Mouse (Mus musculus) MEL (cell line): ENCODE results near the gene Myl12a. TPM values are rescaled to one million over a fixed set of nuclear protein-coding genes. Genes with fewer than 3 reads are reported as not detected.

Experiments used
- DNase-seq: peaks from one replicate; pipeline ENCODE4 v3.0.0; 2011; ENCODE audit warnings: low read depth, low spot score
- H3K27ac ChIP-seq: 2 replicates; pipeline ENCODE4 v1.5.1; 2012; ENCODE audit warnings: low read depth, mild to moderate bottlenecking, control low read depth, low read length, moderate library complexity; ENCODE audit not compliant: control insufficient read depth
- H3K27me3 ChIP-seq, 2 experiments: fragments of 150-350 bp in 1 of 2; sonication (generic) in 1 of 2; 2 replicates each; pipeline ENCODE4 v1.6.1; 2012; ENCODE audit warnings: low read length in 2 of 2, mild to moderate bottlenecking in 2 of 2, improper control_type of control experiment in 1 of 2, moderate library complexity in 1 of 2; ENCODE audit not compliant: insufficient read depth in 2 of 2, control insufficient read depth in 1 of 2
- H3K36me3 ChIP-seq, 2 experiments: 2 replicates each; pipeline ENCODE4 v1.6.1; 2012 to 2014; ENCODE audit warnings: low read length in 2 of 2, improper control_type of control experiment in 1 of 2, inconsistent platforms in 1 of 2, mild to moderate bottlenecking in 1 of 2; ENCODE audit not compliant: insufficient read depth in 2 of 2, control insufficient read depth in 1 of 2
- H3K4me1 ChIP-seq, 2 experiments: fragments of 150-350 bp in 1 of 2; sonication (generic) in 1 of 2; 2 replicates each; pipeline ENCODE4 v1.6.1; 2012; ENCODE audit warnings: low read length in 2 of 2, improper control_type of control experiment in 1 of 2, mild to moderate bottlenecking in 1 of 2; ENCODE audit not compliant: insufficient read depth in 2 of 2, control insufficient read depth in 1 of 2
- H3K4me3 ChIP-seq, 2 experiments: fragments of 150-350 bp in 1 of 2; sonication (generic) in 1 of 2; 2 replicates each; pipeline ENCODE4 v1.5.1; 2012; ENCODE audit warnings: low read depth in 2 of 2, low read length in 2 of 2, mild to moderate bottlenecking in 2 of 2, moderate library complexity in 2 of 2, control low read depth in 1 of 2, improper control_type of control experiment in 1 of 2; ENCODE audit not compliant: control insufficient read depth in 1 of 2, insufficient read depth in 1 of 2
- H3K79me2 ChIP-seq: 2 replicates; pipeline ENCODE4 v1.6.1; 2012; ENCODE audit warnings: mild to moderate bottlenecking, low read length, moderate library complexity; ENCODE audit not compliant: control insufficient read depth, poor library complexity, insufficient read depth
- H3K9ac ChIP-seq: 2 replicates; pipeline ENCODE4 v1.6.1; 2012; ENCODE audit warnings: low read depth, mild to moderate bottlenecking, control low read depth, low read length, moderate library complexity; ENCODE audit not compliant: control insufficient read depth, poor library complexity, severe bottlenecking
- H3K9me3 ChIP-seq: fragments of 150-350 bp; sonication (generic); replicated peaks from 2 replicates; pipeline ENCODE4 v1.6.1; 2012; ENCODE audit warnings: mild to moderate bottlenecking, low read length, improper control_type of control experiment, moderate library complexity; ENCODE audit not compliant: insufficient read depth
- BHLHE40 ChIP-seq: IDR thresholded peaks from 2 replicates; pipeline ENCODE4 v1.6.1; 2012; ENCODE audit warnings: low read depth, mild to moderate bottlenecking, inconsistent platforms, low read length, improper control_type of control experiment, borderline replicate concordance
- CHD1 ChIP-seq: IDR thresholded peaks from 2 replicates; pipeline ENCODE4 v1.6.1; 2012; ENCODE audit warnings: low read depth, mild to moderate bottlenecking, inconsistent platforms, low read length, improper control_type of control experiment
- CTCF ChIP-seq, 3 experiments: IDR thresholded peaks in 2 of 3; conservative IDR thresholded peaks in 1 of 3; 2 replicates each; pipeline ENCODE4 v1.5.1; 2011 to 2012; ENCODE audit warnings: low read length in 3 of 3, low read depth in 2 of 3, mild to moderate bottlenecking in 2 of 3, improper control_type of control experiment in 1 of 3, inconsistent platforms in 1 of 3, mixed read lengths in 1 of 3, moderate library complexity in 1 of 3; ENCODE audit not compliant: control insufficient read depth in 1 of 3, insufficient read depth in 1 of 3, poor library complexity in 1 of 3, severe bottlenecking in 1 of 3
- E2F4 ChIP-seq: IDR thresholded peaks from 2 replicates; pipeline ENCODE4 v1.6.1; 2011; ENCODE audit warnings: low read depth, low read length, improper control_type of control experiment, borderline replicate concordance
- ELF1 ChIP-seq: IDR thresholded peaks from 2 replicates; pipeline ENCODE4 v1.6.1; 2014; ENCODE audit warnings: low read depth, mild to moderate bottlenecking, inconsistent platforms, low read length, improper control_type of control experiment, moderate library complexity
- EP300 ChIP-seq, 2 experiments: IDR thresholded peaks; 2 replicates each; pipeline ENCODE4 v1.6.1; 2011; ENCODE audit warnings: improper control_type of control experiment in 2 of 2, low read length in 2 of 2, low read depth in 1 of 2, mild to moderate bottlenecking in 1 of 2
- ETS1 ChIP-seq: IDR thresholded peaks from 2 replicates; pipeline ENCODE4 v1.6.1; 2012; ENCODE audit warnings: low read depth, mild to moderate bottlenecking, inconsistent platforms, low read length, improper control_type of control experiment, moderate library complexity
- GABPA ChIP-seq: IDR thresholded peaks from 2 replicates; pipeline ENCODE4 v1.6.1; 2012; ENCODE audit warnings: low read depth, mild to moderate bottlenecking, inconsistent platforms, low read length, improper control_type of control experiment, moderate library complexity
- GATA1 ChIP-seq: IDR thresholded peaks from 2 replicates; pipeline ENCODE4 v1.6.1; 2011; ENCODE audit warnings: low read depth, low read length, improper control_type of control experiment
- HCFC1 ChIP-seq: IDR thresholded peaks from 2 replicates; pipeline ENCODE4 v1.6.1; 2012; ENCODE audit warnings: low read depth, mild to moderate bottlenecking, inconsistent platforms, low read length, improper control_type of control experiment, moderate library complexity
- KAT2A ChIP-seq: conservative IDR thresholded peaks from 2 replicates; pipeline ENCODE4 v1.6.1; 2012; ENCODE audit warnings: low read depth, low read length, improper control_type of control experiment, inconsistent platforms
- MAFK ChIP-seq: IDR thresholded peaks from 2 replicates; pipeline ENCODE4 v1.6.1; 2011; ENCODE audit warnings: low read depth, mild to moderate bottlenecking, low read length, improper control_type of control experiment, borderline replicate concordance
- MAX ChIP-seq: IDR thresholded peaks from 2 replicates; pipeline ENCODE4 v1.6.1; 2011; ENCODE audit warnings: low read length, improper control_type of control experiment
- MAZ ChIP-seq: IDR thresholded peaks from 2 replicates; pipeline ENCODE4 v1.6.1; 2012; ENCODE audit warnings: low read depth, mild to moderate bottlenecking, inconsistent platforms, low read length, improper control_type of control experiment
- MEF2A ChIP-seq: IDR thresholded peaks from 2 replicates; pipeline ENCODE4 v1.6.1; 2014; ENCODE audit warnings: low read depth, mild to moderate bottlenecking, inconsistent platforms, low read length, improper control_type of control experiment; ENCODE audit not compliant: poor library complexity, insufficient replicate concordance, severe bottlenecking; ENCODE audit errors: extremely low read depth
- MXI1 ChIP-seq: IDR thresholded peaks from 2 replicates; pipeline ENCODE4 v1.6.1; 2011; ENCODE audit warnings: mild to moderate bottlenecking, low read depth, low read length, improper control_type of control experiment
- MYB ChIP-seq: IDR thresholded peaks from 2 replicates; pipeline ENCODE4 v1.6.1; 2011; ENCODE audit warnings: mild to moderate bottlenecking, low read depth, low read length, improper control_type of control experiment
- MYC ChIP-seq: IDR thresholded peaks from 2 replicates; pipeline ENCODE4 v1.6.1; 2011; ENCODE audit warnings: low read depth, mild to moderate bottlenecking, low read length, improper control_type of control experiment, moderate library complexity
- NELFE ChIP-seq: IDR thresholded peaks from 2 replicates; pipeline ENCODE4 v1.6.1; 2011; ENCODE audit warnings: low read depth, low read length, improper control_type of control experiment
- NRF1 ChIP-seq: IDR thresholded peaks from 2 replicates; pipeline ENCODE4 v1.6.1; 2014; ENCODE audit warnings: low read depth, mild to moderate bottlenecking, inconsistent platforms, low read length, improper control_type of control experiment, moderate library complexity; ENCODE audit not compliant: poor library complexity, insufficient read depth, severe bottlenecking
- POLR2A ChIP-seq, 2 experiments: IDR thresholded peaks; 2 replicates each; pipeline ENCODE4 v1.6.1; 2011 to 2012; ENCODE audit warnings: low read length in 2 of 2, mild to moderate bottlenecking in 2 of 2, control low read depth in 1 of 2, improper control_type of control experiment in 1 of 2, low read depth in 1 of 2, moderate library complexity in 1 of 2; ENCODE audit not compliant: control insufficient read depth in 1 of 2, insufficient read depth in 1 of 2, poor library complexity in 1 of 2
- POLR2AphosphoS2 ChIP-seq: IDR thresholded peaks from 2 replicates; pipeline ENCODE4 v1.6.1; 2011; ENCODE audit warnings: low read length, improper control_type of control experiment
- POLR2AphosphoS5 ChIP-seq: IDR thresholded peaks from 2 replicates; pipeline ENCODE4 v1.6.1; 2012; ENCODE audit warnings: low read depth, borderline replicate concordance, mild to moderate bottlenecking, inconsistent platforms, low read length, moderate library complexity, mixed read lengths
- RCOR1 ChIP-seq: IDR thresholded peaks from 2 replicates; pipeline ENCODE4 v1.6.1; 2012; ENCODE audit warnings: low read depth, mild to moderate bottlenecking, inconsistent platforms, low read length, improper control_type of control experiment
- SIN3A ChIP-seq: IDR thresholded peaks from 2 replicates; pipeline ENCODE4 v1.6.1; 2012; ENCODE audit warnings: low read length, improper control_type of control experiment, inconsistent platforms
- SMC3 ChIP-seq: IDR thresholded peaks from 2 replicates; pipeline ENCODE4 v1.6.1; 2011; ENCODE audit warnings: low read depth, low read length, improper control_type of control experiment
- TBP ChIP-seq: IDR thresholded peaks from 2 replicates; pipeline ENCODE4 v1.8.0; 2011; ENCODE audit warnings: low read depth, low read length, improper control_type of control experiment
- TCF12 ChIP-seq: IDR thresholded peaks from 2 replicates; pipeline ENCODE4 v1.6.1; 2014; ENCODE audit warnings: low read depth, mild to moderate bottlenecking, inconsistent platforms, low read length, improper control_type of control experiment, moderate library complexity
- UBTF ChIP-seq: IDR thresholded peaks from 2 replicates; pipeline ENCODE4 v1.6.1; 2012; ENCODE audit warnings: low read depth, mild to moderate bottlenecking, inconsistent platforms, low read length, improper control_type of control experiment, moderate library complexity, borderline replicate concordance; ENCODE audit not compliant: insufficient read depth
- USF1 ChIP-seq: IDR thresholded peaks from 2 replicates; pipeline ENCODE4 v1.6.1; 2014; ENCODE audit warnings: low read depth, mild to moderate bottlenecking, inconsistent platforms, low read length, improper control_type of control experiment, moderate library complexity
- USF2 ChIP-seq, 2 experiments: IDR thresholded peaks; 2 replicates each; pipeline ENCODE4 v1.6.1; 2011 to 2012; ENCODE audit warnings: improper control_type of control experiment in 2 of 2, low read length in 2 of 2, borderline replicate concordance in 1 of 2, inconsistent platforms in 1 of 2, low read depth in 1 of 2, mild to moderate bottlenecking in 1 of 2; ENCODE audit not compliant: insufficient read depth in 1 of 2
- ZC3H11A ChIP-seq: IDR thresholded peaks from 2 replicates; pipeline ENCODE4 v1.6.1; 2012; ENCODE audit warnings: low read depth, mild to moderate bottlenecking, inconsistent platforms, low read length, improper control_type of control experiment
- ZKSCAN1 ChIP-seq: IDR thresholded peaks from 2 replicates; pipeline ENCODE4 v1.6.1; 2012; ENCODE audit warnings: low read depth, mild to moderate bottlenecking, inconsistent platforms, low read length, improper control_type of control experiment, moderate library complexity
- ZMIZ1 ChIP-seq: IDR thresholded peaks from 2 replicates; pipeline ENCODE4 v1.6.1; 2012; ENCODE audit warnings: low read depth, mild to moderate bottlenecking, inconsistent platforms, low read length, improper control_type of control experiment, moderate library complexity
- ZNF384 ChIP-seq: IDR thresholded peaks from 2 replicates; pipeline ENCODE4 v1.6.1; 2012; ENCODE audit warnings: low read depth, mild to moderate bottlenecking, inconsistent platforms, low read length, improper control_type of control experiment
- polyA plus RNA-seq, 2 experiments: library from polyadenylated mRNA; stranded (reverse) in 1 of 2; unstranded in 1 of 2; fragments of >175 nt in 1 of 2; fragments of >200 nt in 1 of 2; gene quantifications; 2 replicates each; pipeline versions ENCODE4 v1.2.1 to v1.2.4; 2012; ENCODE audit warnings: low replicate concordance in 2 of 2, low read depth in 1 of 2; ENCODE audit not compliant: insufficient read length in 2 of 2, insufficient read depth in 1 of 2, missing spikeins in 1 of 2
- total RNA-seq: library from RNA; depleted of rRNA; stranded (reverse); fragments of 300-350 nt; gene quantifications from 2 replicates; pipeline ENCODE4 v1.2.3, GENCODE M21; 2012

Gene Myl12a
- total and polyA plus RNA-seq, 3 experiments: 113 to 130 TPM; not detected in 1

GRCm38 (mm10) chr17:71002081-71002743, 466 bp downstream of the Myl12a start, which contains the start of gene Myom1:
Gene Myom1, plus strand, starts transcription at chr17:71002633.
- no peaks in the 10 kb centered on the region for H3K9me3 ChIP-seq
- peak within 1 kb of the TSS; percentile 94 to 98 for H3K4me3 ChIP-seq
- TF ChIP-seq MAZ (no peak), TCF12 (peak; percentile 48), TBP (peak; percentile 48), POLR2A (IDR thresholded peaks at IDR 0.05; ENCODE audit: control insufficient read depth in 1 of 2, insufficient read depth in 1 of 2, low read depth in 1 of 2, low read length in 2 of 2, poor library complexity in 1 of 2) (peak; percentile 78 to 94), GATA1 (no peak), ZMIZ1 (peak; percentile 69), HCFC1 (peak; percentile 85), CTCF (IDR thresholded peaks at IDR 0.05 in 2 of 3, conservative IDR thresholded peaks at IDR 0.05 in 1 of 3; ENCODE audit: control insufficient read depth in 1 of 3, insufficient read depth in 1 of 3, low read depth in 2 of 3, low read length in 3 of 3, poor library complexity in 1 of 3, severe bottlenecking in 1 of 3) (peak in 2 of 3 experiments; percentile 13 to 32; a peak in 3 of 6 replicates), MEF2A (no peak), USF1 (peak; percentile 99), ZC3H11A (no peak), NRF1 (peak; percentile 89), ELF1 (peak; percentile 93), SIN3A (peak; percentile 78), USF2 (IDR thresholded peaks at IDR 0.05; ENCODE audit: borderline replicate concordance in 1 of 2, insufficient read depth in 1 of 2, low read depth in 1 of 2, low read length in 2 of 2) (peak; percentile 63 to 93; a peak in 2 of 4 replicates), MYB (no peak), ETS1 (peak; percentile 34), SMC3 (no peak), RCOR1 (no peak), EP300 (IDR thresholded peaks at IDR 0.05; ENCODE audit: low read depth in 1 of 2, low read length in 2 of 2) (peak in 1 of 2 experiments; percentile 17; a peak in 1 of 4 replicates), MXI1 (peak; percentile 74; the same call in 1 of the 2 replicates), MAX (peak; percentile 88), E2F4 (peak; percentile 84; the same call in 1 of the 2 replicates), NELFE (peak; percentile 75), BHLHE40 (peak; percentile 53; the same call in 1 of the 2 replicates), ZKSCAN1 (no peak), POLR2AphosphoS2 (0 out of 2 replicates have a peak, but pooled peaks have one; percentile 55), CHD1 (peak; percentile 99), MAFK (no peak), GABPA (no peak), ZNF384 (no peak), MYC (peak; percentile 69; the same call in 1 of the 2 replicates), POLR2AphosphoS5 (0 out of 2 replicates have a peak, but pooled peaks have one; percentile 9), KAT2A (no peak), UBTF (no peak)

More at GRCm38 (mm10) chr17:71002081-71002743, 466 bp downstream of the Myl12a start, which contains the start of gene Myom1:
- peak within 1 kb of the TSS; percentile 96 for H3K27ac ChIP-seq
- peak within 1 kb of the TSS; percentile 99 for H3K9ac ChIP-seq
- peaks cover 46% of the 10 kb centered on the region for H3K79me2 ChIP-seq
- peaks cover 0 to 18% of the 10 kb centered on the region in 2 experiments; a peak in 2 of 4 replicates for H3K36me3 ChIP-seq
- DNase-seq: peak; percentile 98
- peaks cover 6 to 21% of the 10 kb centered on the region in 2 experiments; a peak in 3 of 4 replicates for H3K4me1 ChIP-seq
- H3K27me3 ChIP-seq: no peaks in the 10 kb centered on the region
